Mouse (Mus musculus) lung, adult 2 months (tissue): ENCODE results near the gene Rbm44.

ENCODE experiments used
- CTCF ChIP-seq: fragments of 200-500 bp; IDR thresholded peaks from 2 replicates; pipeline ENCODE4 v1.5.1; 2011; ENCODE audit warnings: mild to moderate bottlenecking, low read length, control low read depth; ENCODE audit not compliant: insufficient read depth
- POLR2A ChIP-seq: fragments of 200-500 bp; IDR thresholded peaks from 2 replicates; pipeline ENCODE4 v1.6.1; 2011; ENCODE audit warnings: low read depth, mild to moderate bottlenecking, control low read depth, low read length, borderline replicate concordance; ENCODE audit errors: extremely low read depth

DNA sequence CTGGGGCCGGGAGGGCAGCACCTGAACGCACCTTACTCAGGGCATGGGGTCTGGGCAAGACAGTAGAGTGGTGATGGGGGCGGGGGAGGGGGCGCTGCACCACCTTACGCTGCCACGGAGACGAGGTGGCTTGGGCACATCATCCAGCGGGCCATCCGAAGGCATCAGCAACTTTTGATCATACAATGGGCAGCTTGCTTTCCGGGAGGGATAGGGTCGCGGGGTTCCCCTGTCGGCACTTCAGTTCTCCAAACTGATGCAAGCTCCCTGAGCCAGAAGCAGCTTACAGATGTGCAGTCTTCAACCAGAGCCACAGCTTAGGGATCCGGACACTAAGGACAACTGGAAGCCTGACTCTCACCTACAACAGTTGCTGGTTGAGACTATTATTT is 35.3 kb downstream of the Rbm44 start:
- TF ChIP-seq CTCF (no peak), POLR2A (no peak)
